Mouse (Mus musculus) mammary gland, adult 2 months (tissue): ENCODE results near the gene Ppig. TPM values are rescaled to one million over a fixed set of nuclear protein-coding genes. Genes with fewer than 3 reads are reported as not detected.

ENCODE experiments used
- polyA plus RNA-seq: library from polyadenylated mRNA; depleted of rRNA; stranded (reverse); fragments of >200 nt; gene quantifications from 2 replicates; pipeline ENCODE4 v1.2.3, GENCODE M21; 2012; ENCODE audit warnings: low replicate concordance; rRNA removed

Ppig gene
- polyA plus RNA-seq: 0.63 and 2.2 TPM in 2 replicates

DNA sequence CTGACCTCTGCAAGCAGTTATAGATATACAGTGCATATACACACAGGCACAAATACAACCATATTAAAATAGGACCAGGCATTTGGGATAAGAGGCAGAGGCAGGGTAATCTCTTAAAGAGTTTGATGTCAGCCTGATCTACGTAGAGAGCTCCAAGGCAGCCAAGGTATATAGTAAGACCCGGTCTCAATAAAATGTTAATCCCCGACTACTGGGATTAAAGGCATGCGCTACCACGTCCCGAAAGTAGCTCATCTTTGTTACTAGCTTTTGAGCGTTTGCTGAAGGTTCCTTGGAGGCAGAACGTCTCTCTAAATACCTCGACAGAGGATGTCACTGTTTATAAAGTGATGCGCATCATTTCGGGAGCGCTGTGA is at the start of gene Ppig:
Ppig (plus strand) TSS at position 273 of the 377 bp plus-strand sequence.

DNA sequence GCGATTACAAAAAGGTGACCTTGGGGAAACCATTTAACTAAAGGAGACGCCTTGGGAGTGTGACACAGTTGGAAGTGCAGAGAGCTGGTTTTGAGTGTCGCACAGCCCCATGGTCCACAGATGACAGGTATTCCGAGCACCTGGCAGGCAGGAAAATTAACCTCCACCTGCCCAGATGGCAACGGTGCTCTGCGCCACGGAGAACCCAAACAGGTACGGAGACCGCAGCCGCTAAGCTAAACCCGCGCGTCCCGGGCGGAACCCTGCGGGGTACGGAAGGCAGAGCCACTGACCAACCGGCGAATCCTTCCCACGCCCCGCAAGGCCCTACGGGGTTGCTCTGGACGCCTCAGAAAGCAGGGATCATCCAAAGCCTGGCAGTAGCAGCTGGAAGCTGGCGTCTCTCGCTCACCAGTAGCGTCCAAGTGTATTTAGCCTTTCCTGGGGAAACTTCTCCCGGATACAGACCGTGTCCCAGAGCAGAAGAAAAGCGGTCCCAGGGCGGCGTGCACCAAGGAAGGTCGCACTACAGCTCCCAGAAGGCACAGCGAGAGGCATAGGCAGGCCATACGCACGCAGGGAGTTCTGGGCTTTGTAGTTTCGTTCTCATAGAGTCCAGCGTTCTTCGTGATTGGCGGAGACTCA is 9.2 kb upstream of the Ppig start, which contains the start of gene Fastkd1:
Fastkd1 (minus strand) TSS at position 536 of the 645 bp plus-strand sequence.

DNA sequence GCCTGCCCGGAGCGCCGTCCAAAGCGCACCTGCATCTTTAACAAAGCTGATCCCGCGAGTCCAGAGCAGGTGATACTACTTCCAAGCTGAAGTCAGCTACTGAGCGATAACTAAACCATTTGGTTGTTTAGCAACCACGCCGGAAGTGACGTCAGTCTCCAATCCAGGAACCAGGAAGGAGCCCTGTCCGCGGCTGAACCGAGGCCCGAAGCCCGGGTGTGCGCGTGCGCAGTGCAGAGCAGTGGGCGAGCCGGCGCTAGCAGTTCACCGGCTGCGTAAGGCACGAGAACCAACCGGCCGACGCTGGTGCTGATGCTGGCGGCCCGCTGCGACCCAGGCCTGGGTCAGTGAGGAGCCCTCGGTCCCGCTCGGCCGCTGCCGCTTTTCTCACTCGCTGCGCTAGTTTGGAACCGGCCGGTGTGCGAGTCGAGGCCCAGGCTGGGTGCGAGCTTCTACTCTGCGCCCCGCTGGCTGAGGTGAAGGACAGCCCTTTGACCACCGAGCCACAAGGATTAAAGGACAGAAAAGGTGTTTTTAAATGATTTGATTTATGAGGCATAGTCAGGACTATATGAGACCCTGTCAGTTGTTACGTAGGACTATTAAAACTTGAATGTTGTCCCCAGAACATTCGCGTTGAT is 67.2 kb downstream of the Ppig start, which contains the start of the genes Ccdc173 and Phospho2:
Ccdc173 (minus strand) TSS at position 147 of the 641 bp plus-strand sequence.
Phospho2 (plus strand) TSS at position 195 of the 641 bp plus-strand sequence.

Other genes starting within 250 kb of the Ppig start
- gene Lrp2, start 136.5 kb upstream of the Ppig start, polyA plus RNA-seq: 0.04 TPM in 2 replicates
- 0.37 and 1.1 TPM in 2 replicates for gene Bbs5, start 75.4 kb upstream of the Ppig start, polyA plus RNA-seq
- 34.3 TPM in 1 of 2 replicates, not detected in the other for gene Klhl41, start 52.4 kb upstream of the Ppig start, polyA plus RNA-seq
- 3.6 and 6.7 TPM in 2 replicates for gene Fastkd1, start 9.0 kb upstream of the Ppig start, polyA plus RNA-seq
- 0.06 and 0.36 TPM in 2 replicates for gene Ccdc173, start 67.0 kb downstream of the Ppig start, polyA plus RNA-seq
- 22.3 and 116 TPM in 2 replicates for gene Phospho2, start 67.1 kb downstream of the Ppig start, polyA plus RNA-seq
- gene Klhl23, start 99.4 kb downstream of the Ppig start, polyA plus RNA-seq: 0.48 and 3.5 TPM in 2 replicates
- gene Ssb, start 139.0 kb downstream of the Ppig start, polyA plus RNA-seq: 0.98 and 3.9 TPM in 2 replicates
- 3.2 and 5.9 TPM in 2 replicates for gene Mettl5, start 163.1 kb downstream of the Ppig start, polyA plus RNA-seq
- gene Ubr3, start 174.7 kb downstream of the Ppig start, polyA plus RNA-seq: 10.3 and 22.7 TPM in 2 replicates